Mouse (Mus musculus): ENCODE data around the gene Khdrbs2. TPM values are rescaled to one million over a fixed set of nuclear protein-coding genes. Genes with fewer than 3 reads are reported as not detected.

Gene Khdrbs2
- polyA plus RNA-seq, 1 experiment = 8.2 TPM

- H3K27me3 ChIP-seq (ENCODE audit: control insufficient read depth, insufficient read depth, low read length) = no peaks in the 10 kb centered on the region
- 22% methylated on average over 1 of the region's 1 CpGs for WGBS
- no peak for DNase-seq
- TF ChIP-seq CTCF (IDR thresholded peaks at IDR 0.05; ENCODE audit: borderline replicate concordance, insufficient read depth, low read depth, low read length) = no peak
- TF ChIP-seq POLR2A (IDR thresholded peaks at IDR 0.05; ENCODE audit: borderline replicate concordance, insufficient read depth, low read length) = no peak
- H3K27ac ChIP-seq (ENCODE audit: insufficient read depth, low read length) = no peak overlapping the region
- no peaks in the 10 kb centered on the region for H3K4me1 ChIP-seq (ENCODE audit: control insufficient read depth, insufficient read depth, low read length)
- no peak overlapping the region for H3K4me3 ChIP-seq (replicated peaks; ENCODE audit: insufficient read depth, low read depth, low read length)
Measured at GRCm38 (mm10) chr1:32294702-32295101, 122.2 kb downstream of the Khdrbs2 start.

GRCm38 (mm10) chr1:32301391-32301790 lies 128.9 kb downstream of the Khdrbs2 start:
- WGBS = 79% methylated on average over 5 of the region's 5 CpGs

GRCm38 (mm10) chr1:32309074-32309473 lies 136.6 kb downstream of the Khdrbs2 start:
- no peak for TF ChIP-seq CTCF (IDR thresholded peaks at IDR 0.05; ENCODE audit: borderline replicate concordance, insufficient read depth, low read depth, low read length)
- TF ChIP-seq POLR2A (IDR thresholded peaks at IDR 0.05; ENCODE audit: borderline replicate concordance, insufficient read depth, low read length) = no peak
- DNase-seq = no peak
- WGBS = 88% methylated on average over 3 of the region's 3 CpGs
- no peak overlapping the region for H3K27ac ChIP-seq (ENCODE audit: insufficient read depth, low read length)
- H3K4me3 ChIP-seq (replicated peaks; ENCODE audit: insufficient read depth, low read depth, low read length) = no peak overlapping the region
- no peaks in the 10 kb centered on the region for H3K4me1 ChIP-seq (ENCODE audit: control insufficient read depth, insufficient read depth, low read length)
- H3K27me3 ChIP-seq (ENCODE audit: control insufficient read depth, insufficient read depth, low read length) = no peaks in the 10 kb centered on the region

More at GRCm38 (mm10) chr1:32301391-32301790, 128.9 kb downstream of the Khdrbs2 start:
- H3K4me1 ChIP-seq (ENCODE audit: control insufficient read depth, insufficient read depth, low read length) = no peaks in the 10 kb centered on the region
- H3K4me3 ChIP-seq (replicated peaks; ENCODE audit: insufficient read depth, low read depth, low read length) = no peak overlapping the region
- H3K27ac ChIP-seq (ENCODE audit: insufficient read depth, low read length) = no peak overlapping the region
- no peak for TF ChIP-seq CTCF (IDR thresholded peaks at IDR 0.05; ENCODE audit: borderline replicate concordance, insufficient read depth, low read depth, low read length)
- TF ChIP-seq POLR2A (IDR thresholded peaks at IDR 0.05; ENCODE audit: borderline replicate concordance, insufficient read depth, low read length) = no peak
- H3K27me3 ChIP-seq (ENCODE audit: control insufficient read depth, insufficient read depth, low read length) = no peaks in the 10 kb centered on the region
- peak in 1 of 2 experiments; percentile 4 for DNase-seq

GRCm38 (mm10) chr1:32309637-32310036 lies 137.1 kb downstream of the Khdrbs2 start:
- no peak for TF ChIP-seq POLR2A (IDR thresholded peaks at IDR 0.05; ENCODE audit: borderline replicate concordance, insufficient read depth, low read length)
- Histone ChIP-seq H3K4me3 (replicated peaks; ENCODE audit: insufficient read depth, low read depth, low read length) (no peak overlapping the region), H3K27me3 (ENCODE audit: control insufficient read depth, insufficient read depth, low read length) (no peaks in the 10 kb centered on the region), H3K4me1 (ENCODE audit: control insufficient read depth, insufficient read depth, low read length) (no peaks in the 10 kb centered on the region), H3K27ac (ENCODE audit: insufficient read depth, low read length) (no peak overlapping the region)
- no peak for DNase-seq

GRCm38 (mm10) chr1:32339108-32339507 lies 166.6 kb downstream of the Khdrbs2 start:
- TF ChIP-seq POLR2A (IDR thresholded peaks at IDR 0.05; ENCODE audit: borderline replicate concordance, insufficient read depth, low read length) (no peak), CTCF (IDR thresholded peaks at IDR 0.05; ENCODE audit: borderline replicate concordance, insufficient read depth, low read depth, low read length) (no peak)
- WGBS = 47% methylated on average over 1 of the region's 1 CpGs
- peak in 1 of 2 experiments; percentile 1 for DNase-seq
- no peak overlapping the region for H3K27ac ChIP-seq (ENCODE audit: insufficient read depth, low read length)
- H3K4me1 ChIP-seq (ENCODE audit: control insufficient read depth, insufficient read depth, low read length) = no peaks in the 10 kb centered on the region
- no peaks in the 10 kb centered on the region for H3K27me3 ChIP-seq (ENCODE audit: control insufficient read depth, insufficient read depth, low read length)
- H3K4me3 ChIP-seq (replicated peaks; ENCODE audit: insufficient read depth, low read depth, low read length) = no peak overlapping the region

GRCm38 (mm10) chr1:32347538-32347937 lies 175.0 kb downstream of the Khdrbs2 start:
- H3K4me3 ChIP-seq (replicated peaks; ENCODE audit: insufficient read depth, low read depth, low read length) = no peak overlapping the region
- DNase-seq = no peak
- H3K27ac ChIP-seq (ENCODE audit: insufficient read depth, low read length) = no peak overlapping the region
- TF ChIP-seq POLR2A (IDR thresholded peaks at IDR 0.05; ENCODE audit: borderline replicate concordance, insufficient read depth, low read length) = no peak
- no peak for TF ChIP-seq CTCF (IDR thresholded peaks at IDR 0.05; ENCODE audit: borderline replicate concordance, insufficient read depth, low read depth, low read length)
- H3K4me1 ChIP-seq (ENCODE audit: control insufficient read depth, insufficient read depth, low read length) = no peaks in the 10 kb centered on the region
- WGBS = 84% methylated on average over 2 of the region's 2 CpGs
- H3K27me3 ChIP-seq (ENCODE audit: control insufficient read depth, insufficient read depth, low read length) = no peaks in the 10 kb centered on the region

- Histone ChIP-seq H3K27ac (ENCODE audit: insufficient read depth, low read length) (no peak overlapping the region), H3K4me1 (ENCODE audit: control insufficient read depth, insufficient read depth, low read length) (no peaks in the 10 kb centered on the region), H3K4me3 (replicated peaks; ENCODE audit: insufficient read depth, low read depth, low read length) (no peak overlapping the region), H3K27me3 (ENCODE audit: control insufficient read depth, insufficient read depth, low read length) (no peaks in the 10 kb centered on the region)
- DNase-seq = no peak
- TF ChIP-seq POLR2A (IDR thresholded peaks at IDR 0.05; ENCODE audit: borderline replicate concordance, insufficient read depth, low read length) (no peak), CTCF (IDR thresholded peaks at IDR 0.05; ENCODE audit: borderline replicate concordance, insufficient read depth, low read depth, low read length) (no peak)
- 95% methylated on average over 1 of the region's 1 CpGs for WGBS
Measured at GRCm38 (mm10) chr1:32352076-32352475, 179.6 kb downstream of the Khdrbs2 start.

- DNase-seq = no peak
- TF ChIP-seq CTCF (IDR thresholded peaks at IDR 0.05; ENCODE audit: borderline replicate concordance, insufficient read depth, low read depth, low read length) (no peak), POLR2A (IDR thresholded peaks at IDR 0.05; ENCODE audit: borderline replicate concordance, insufficient read depth, low read length) (no peak)
- 84% methylated on average over 2 of the region's 2 CpGs for WGBS
- Histone ChIP-seq H3K27me3 (ENCODE audit: control insufficient read depth, insufficient read depth, low read length) (no peaks in the 10 kb centered on the region), H3K27ac (ENCODE audit: insufficient read depth, low read length) (no peak overlapping the region), H3K4me3 (replicated peaks; ENCODE audit: insufficient read depth, low read depth, low read length) (no peak overlapping the region), H3K4me1 (ENCODE audit: control insufficient read depth, insufficient read depth, low read length) (no peaks in the 10 kb centered on the region)
Measured at GRCm38 (mm10) chr1:32363539-32363938, 191.0 kb downstream of the Khdrbs2 start.
